Mouse (Mus musculus): ENCODE results near the gene Clptm1. TPM values are rescaled to one million over a fixed set of nuclear protein-coding genes. Genes with fewer than 3 reads are reported as not detected.

The Clptm1 gene
- 45.2 and 51.0 TPM in 2 replicates for polyA plus RNA-seq (2015; fragmentation: Nextera tagmentation; extraction: Ambion mirVana)

DNA sequence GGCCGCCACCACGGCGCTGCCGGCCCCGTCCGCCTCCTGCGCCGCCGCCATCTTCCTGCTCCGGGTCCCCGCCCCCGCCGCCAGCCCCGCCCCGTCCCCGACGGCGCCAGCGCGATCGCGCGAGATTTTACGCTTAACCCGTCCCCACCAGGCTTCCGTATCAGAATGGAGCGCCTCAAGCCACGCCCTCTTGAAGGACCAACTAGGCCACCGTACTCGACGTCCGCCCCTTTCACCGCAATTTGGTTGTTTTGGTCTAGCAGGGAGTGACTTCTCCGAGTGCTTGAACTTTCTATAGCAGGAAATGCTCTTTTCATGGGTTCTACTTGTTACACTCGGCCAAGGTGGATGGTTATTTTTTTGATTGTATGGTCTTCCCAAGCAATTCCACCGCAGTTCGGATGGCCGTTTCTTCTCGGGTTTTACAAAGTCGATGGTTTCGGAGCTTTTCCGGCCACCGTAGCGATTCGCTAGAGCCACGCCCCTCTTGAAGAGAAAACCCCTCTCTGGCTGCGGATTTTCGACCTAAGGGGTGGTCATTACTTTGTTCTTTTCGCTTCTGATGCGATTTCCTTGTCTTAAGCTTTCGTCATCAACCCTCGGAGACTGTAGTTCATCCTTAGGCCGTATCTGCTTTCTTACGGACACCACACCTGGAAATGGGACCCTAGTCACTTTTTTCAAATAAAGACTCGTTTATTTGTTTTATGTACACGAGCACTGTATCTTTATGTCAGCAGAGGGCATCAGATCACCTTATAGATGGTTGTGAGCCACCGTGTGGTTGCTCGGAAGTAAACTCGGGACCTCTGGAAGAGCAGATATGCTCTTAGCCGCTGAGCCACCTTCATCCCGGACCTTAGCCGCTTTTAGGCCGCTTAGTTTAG lies at the start of gene Clptm1:
Gene Clptm1 (minus strand): TSS at position 79 of the 887 bp plus-strand sequence.
- H3K4me1 ChIP-seq (replicated peaks): peaks cover 46% of the 10 kb centered on the region
- ATAC-seq (ENCODE audit: low read depth): peak; percentile 80
- no peaks in the 10 kb centered on the region for H3K9me3 ChIP-seq (replicated peaks)
- peak within 1 kb of the TSS; percentile 100 for H3K4me3 ChIP-seq (replicated peaks)
- H3K36me3 ChIP-seq: peaks cover 23% of the 10 kb centered on the region
- no peaks in the 10 kb centered on the region for H3K27me3 ChIP-seq
- peak within 1 kb of the TSS; percentile 97 for H3K9ac ChIP-seq
- under 1% methylated on average over 61 of the region's 63 CpGs for WGBS (ENCODE audit: insufficient replicate concordance)
- H3K4me2 ChIP-seq: peak within 1 kb of the TSS; percentile 93
- H3K27ac ChIP-seq: peak within 1 kb of the TSS; percentile 93
- DNase-seq: peak; percentile 94

DNA sequence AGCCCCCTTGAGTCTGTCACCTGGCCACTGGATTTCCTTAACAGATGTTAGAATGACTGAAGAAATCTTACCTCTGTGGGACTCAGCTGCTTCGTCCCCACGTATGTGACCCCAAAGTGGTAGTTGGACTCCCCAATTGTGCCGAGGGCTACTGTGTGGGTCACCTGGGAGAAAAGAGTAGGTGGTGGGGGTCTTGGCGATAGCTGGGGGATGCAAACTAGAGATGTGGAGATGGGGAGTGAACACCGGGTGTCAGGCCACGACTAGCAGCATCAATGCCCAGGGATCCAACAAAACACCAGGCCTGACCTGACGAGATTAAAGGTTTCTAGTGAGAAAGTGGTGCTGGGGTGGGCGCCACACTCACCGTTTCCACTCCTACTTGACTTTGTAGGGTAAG lies 48.8 kb upstream of the Clptm1 start:
- H3K36me3 ChIP-seq: peaks cover 56% of the 10 kb centered on the region
- 0 out of 2 replicates have a peak overlapping the region, but pooled peaks have one; percentile 15 for H3K9ac ChIP-seq
- ATAC-seq (ENCODE audit: low read depth): no peak
- WGBS (ENCODE audit: insufficient replicate concordance): 76% methylated on average over 9 of the region's 9 CpGs
- H3K4me1 ChIP-seq (replicated peaks): peaks cover 38% of the 10 kb centered on the region
- no peak for DNase-seq
- peak overlapping the region; percentile 99 for H3K4me3 ChIP-seq (replicated peaks)
- H3K4me2 ChIP-seq: peak overlapping the region; percentile 96
- H3K27me3 ChIP-seq: no peaks in the 10 kb centered on the region
- no peak overlapping the region for H3K27ac ChIP-seq
- H3K9me3 ChIP-seq (replicated peaks): no peaks in the 10 kb centered on the region

DNA sequence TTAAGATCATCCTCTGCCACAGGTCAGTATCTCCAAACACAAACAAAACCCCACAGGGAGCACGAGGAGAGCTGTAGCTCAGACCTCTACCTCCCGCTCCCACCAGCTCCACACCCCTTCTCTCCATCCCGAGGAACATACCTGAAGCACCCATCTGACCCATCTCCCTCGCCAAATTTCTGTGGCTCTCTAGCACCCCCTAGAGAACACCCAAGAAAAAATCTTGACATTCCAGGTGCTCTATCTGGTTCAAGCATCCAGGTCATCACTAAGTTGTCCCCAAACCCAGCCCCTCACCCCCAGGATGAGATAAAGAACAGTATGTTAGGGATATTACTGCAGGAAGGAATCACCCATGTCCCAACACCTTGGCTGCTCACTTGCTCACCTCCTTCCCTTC lies 48.4 kb upstream of the Clptm1 start:
- 46% methylated on average over 4 of the region's 4 CpGs for WGBS (ENCODE audit: insufficient replicate concordance)
- no peak for ATAC-seq (ENCODE audit: low read depth)
- Histone ChIP-seq H3K9ac (0 out of 2 replicates have a peak overlapping the region, but pooled peaks have one; percentile 15), H3K9me3 (replicated peaks) (no peaks in the 10 kb centered on the region), H3K27ac (no peak overlapping the region; the same call in 1 of the 2 replicates), H3K4me3 (replicated peaks) (peak overlapping the region; percentile 99; the same call in 1 of the 2 replicates), H3K36me3 (peaks cover 59% of the 10 kb centered on the region), H3K27me3 (no peaks in the 10 kb centered on the region), H3K4me1 (replicated peaks) (peaks cover 38% of the 10 kb centered on the region), H3K4me2 (peak overlapping the region; percentile 96)
- no peak for DNase-seq

DNA sequence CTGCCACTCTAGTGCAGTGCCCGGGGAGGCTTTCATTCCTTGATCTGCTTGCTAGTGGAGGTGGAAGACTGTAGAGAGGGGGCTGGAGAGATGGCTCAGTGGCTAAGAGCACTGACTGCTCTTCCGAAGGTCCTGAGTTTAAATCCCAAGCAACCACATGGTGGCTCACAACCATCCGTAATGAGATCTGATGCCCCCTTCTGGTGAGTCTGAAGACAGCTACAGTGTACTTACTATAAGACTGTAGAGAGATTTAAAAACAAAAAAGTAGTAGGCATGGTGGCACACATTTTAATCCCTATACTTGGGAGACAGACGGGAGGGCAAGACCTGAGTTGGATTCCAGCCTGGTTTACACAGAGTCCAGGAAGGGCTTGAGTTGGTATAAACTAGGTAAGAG lies 47.6 kb upstream of the Clptm1 start:
- Histone ChIP-seq H3K4me1 (replicated peaks) (peaks cover 38% of the 10 kb centered on the region), H3K27me3 (no peaks in the 10 kb centered on the region), H3K9me3 (replicated peaks) (no peaks in the 10 kb centered on the region), H3K9ac (no peak overlapping the region), H3K4me2 (no peak overlapping the region), H3K36me3 (peaks cover 67% of the 10 kb centered on the region), H3K4me3 (replicated peaks) (no peak overlapping the region), H3K27ac (no peak overlapping the region; the same call in 1 of the 2 replicates)
- 77% methylated on average over 4 of the region's 4 CpGs for WGBS (ENCODE audit: insufficient replicate concordance)
- no peak for ATAC-seq (ENCODE audit: low read depth)
- DNase-seq: no peak

DNA sequence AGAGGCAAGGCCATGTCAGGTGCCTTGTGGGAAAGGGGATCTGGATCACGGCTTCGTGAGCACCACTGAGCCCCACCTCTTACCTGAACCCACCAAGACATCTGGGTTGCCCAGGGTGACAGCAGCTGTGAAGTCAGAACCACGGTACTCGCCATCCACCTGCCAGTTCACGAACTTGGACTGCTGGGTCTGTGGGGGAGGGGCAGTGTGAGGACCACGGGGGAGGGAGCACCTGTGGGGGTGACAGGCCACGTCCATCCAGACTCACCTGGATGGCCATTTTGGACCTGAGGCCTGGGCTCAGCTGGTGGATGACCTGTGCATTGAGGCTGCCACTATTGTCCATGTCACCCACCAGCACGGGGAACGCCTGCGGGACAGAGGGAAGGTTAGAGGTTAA lies 45.8 kb upstream of the Clptm1 start:
- H3K27me3 ChIP-seq: no peaks in the 10 kb centered on the region
- H3K9ac ChIP-seq: no peak overlapping the region
- WGBS (ENCODE audit: insufficient replicate concordance): 85% methylated on average over 10 of the region's 10 CpGs
- no peak overlapping the region for H3K4me3 ChIP-seq (replicated peaks)
- ATAC-seq (ENCODE audit: low read depth) (no peak), DNase-seq (no peak)
- H3K4me2 ChIP-seq: no peak overlapping the region
- no peaks in the 10 kb centered on the region for H3K9me3 ChIP-seq (replicated peaks)
- no peak overlapping the region for H3K27ac ChIP-seq
- peaks cover 79% of the 10 kb centered on the region for H3K36me3 ChIP-seq
- H3K4me1 ChIP-seq (replicated peaks): peaks cover 26% of the 10 kb centered on the region

DNA sequence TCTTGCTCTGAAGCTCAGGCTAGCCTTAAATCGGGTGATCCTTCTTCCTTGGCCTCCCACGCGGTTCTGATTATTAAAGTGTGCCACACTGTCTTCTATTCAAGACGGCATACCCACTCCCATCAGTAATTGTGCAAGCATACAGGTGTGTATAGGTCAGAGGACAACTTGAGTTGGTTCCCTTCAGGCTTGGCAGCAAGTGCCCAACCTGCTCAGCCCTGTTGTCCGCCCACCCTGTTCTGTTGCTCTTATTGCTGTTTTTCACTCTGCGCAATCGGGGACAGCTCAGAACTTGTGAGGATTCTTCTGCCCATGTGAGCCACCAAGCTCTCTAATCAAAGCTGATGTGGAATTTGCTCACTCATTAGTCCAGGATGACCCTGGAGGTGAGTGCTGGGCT lies 40.4 kb upstream of the Clptm1 start:
- Histone ChIP-seq H3K27ac (no peak overlapping the region), H3K4me1 (replicated peaks) (peaks cover 31% of the 10 kb centered on the region), H3K36me3 (peaks cover 80% of the 10 kb centered on the region), H3K9ac (no peak overlapping the region), H3K27me3 (no peaks in the 10 kb centered on the region), H3K4me3 (replicated peaks) (no peak overlapping the region), H3K4me2 (no peak overlapping the region), H3K9me3 (replicated peaks) (no peaks in the 10 kb centered on the region)
- 84% methylated on average over 7 of the region's 7 CpGs for WGBS (ENCODE audit: insufficient replicate concordance)
- DNase-seq (no peak), ATAC-seq (ENCODE audit: low read depth) (no peak)

DNA sequence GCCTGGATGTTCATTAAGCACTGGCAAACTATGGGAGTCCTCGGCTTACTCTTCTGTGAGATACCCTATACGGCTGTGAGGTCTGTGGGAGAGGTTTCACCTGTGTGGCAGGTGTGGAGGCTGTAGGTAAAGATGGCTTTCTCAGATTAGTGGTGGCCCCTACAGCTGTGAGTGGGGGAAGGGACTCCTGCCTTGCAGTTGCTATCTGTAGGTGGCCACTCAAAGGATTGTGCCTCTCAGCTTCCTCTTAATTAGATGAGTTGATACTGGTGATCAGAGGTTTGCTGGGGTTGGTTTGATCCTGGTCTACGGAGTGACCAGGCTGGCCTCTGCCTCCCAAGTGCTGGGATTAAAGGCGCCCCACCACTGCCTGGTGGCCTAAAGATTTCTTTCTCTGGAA lies 39.6 kb upstream of the Clptm1 start:
- H3K36me3 ChIP-seq: peaks cover 74% of the 10 kb centered on the region

DNA sequence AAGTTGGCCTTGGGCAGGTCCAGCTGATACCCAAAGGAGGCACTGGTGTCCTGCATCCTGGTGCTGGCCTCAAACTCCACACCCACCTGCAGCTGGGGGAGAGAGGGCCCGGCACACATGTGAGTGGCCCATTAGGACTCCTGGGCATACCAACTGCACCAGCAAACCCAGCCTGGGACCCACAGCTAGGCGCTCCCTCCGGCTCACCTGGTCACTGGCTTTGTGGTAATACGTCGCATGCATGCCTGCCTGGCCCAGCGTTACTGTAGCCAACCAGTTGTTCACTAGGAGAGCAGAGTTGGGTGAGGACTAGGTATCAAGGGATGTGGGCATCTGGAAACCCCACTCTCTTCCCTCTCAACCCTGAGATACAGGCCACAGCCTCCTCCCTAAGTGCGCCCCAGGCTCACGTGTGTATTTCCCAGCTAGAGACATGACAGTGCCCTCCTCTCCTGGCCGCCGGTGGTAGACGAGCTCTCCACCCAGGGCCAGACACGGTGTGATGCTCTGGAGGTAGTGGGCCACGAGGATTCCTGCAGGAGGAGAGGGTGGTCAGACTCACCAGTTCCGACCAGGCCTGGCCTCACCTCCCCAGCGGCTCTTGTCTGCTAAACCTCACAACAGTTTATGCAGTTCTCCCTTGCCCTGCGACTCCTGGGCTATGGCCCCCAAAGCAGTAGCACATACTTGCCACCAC lies 38.2 kb upstream of the Clptm1 start:
- H3K4me1 ChIP-seq (replicated peaks): peaks cover 52% of the 10 kb centered on the region
- H3K36me3 ChIP-seq: peaks cover 61% of the 10 kb centered on the region
- no peaks in the 10 kb centered on the region for H3K9me3 ChIP-seq (replicated peaks)
- H3K27me3 ChIP-seq: no peaks in the 10 kb centered on the region
- 80% methylated on average over 16 of the region's 16 CpGs for WGBS (ENCODE audit: insufficient replicate concordance)
- ATAC-seq (ENCODE audit: low read depth): no peak
- no peak for DNase-seq
- peak overlapping the region; percentile 18; the same call in 1 of the 2 replicates for H3K27ac ChIP-seq
- H3K4me3 ChIP-seq (replicated peaks): no peak overlapping the region
- H3K9ac ChIP-seq: peak overlapping the region; percentile 22; the same call in 1 of the 2 replicates
- no peak overlapping the region for H3K4me2 ChIP-seq

More for the DNA sequence above, 39.6 kb upstream of the Clptm1 start:
- ATAC-seq (ENCODE audit: low read depth): no peak
- Histone ChIP-seq H3K27ac (no peak overlapping the region), H3K4me3 (replicated peaks) (no peak overlapping the region), H3K27me3 (no peaks in the 10 kb centered on the region), H3K9ac (no peak overlapping the region), H3K4me2 (no peak overlapping the region), H3K9me3 (replicated peaks) (no peaks in the 10 kb centered on the region), H3K4me1 (replicated peaks) (peaks cover 39% of the 10 kb centered on the region)
- 79% methylated on average over 4 of the region's 4 CpGs for WGBS (ENCODE audit: insufficient replicate concordance)
- no peak for DNase-seq

DNA sequence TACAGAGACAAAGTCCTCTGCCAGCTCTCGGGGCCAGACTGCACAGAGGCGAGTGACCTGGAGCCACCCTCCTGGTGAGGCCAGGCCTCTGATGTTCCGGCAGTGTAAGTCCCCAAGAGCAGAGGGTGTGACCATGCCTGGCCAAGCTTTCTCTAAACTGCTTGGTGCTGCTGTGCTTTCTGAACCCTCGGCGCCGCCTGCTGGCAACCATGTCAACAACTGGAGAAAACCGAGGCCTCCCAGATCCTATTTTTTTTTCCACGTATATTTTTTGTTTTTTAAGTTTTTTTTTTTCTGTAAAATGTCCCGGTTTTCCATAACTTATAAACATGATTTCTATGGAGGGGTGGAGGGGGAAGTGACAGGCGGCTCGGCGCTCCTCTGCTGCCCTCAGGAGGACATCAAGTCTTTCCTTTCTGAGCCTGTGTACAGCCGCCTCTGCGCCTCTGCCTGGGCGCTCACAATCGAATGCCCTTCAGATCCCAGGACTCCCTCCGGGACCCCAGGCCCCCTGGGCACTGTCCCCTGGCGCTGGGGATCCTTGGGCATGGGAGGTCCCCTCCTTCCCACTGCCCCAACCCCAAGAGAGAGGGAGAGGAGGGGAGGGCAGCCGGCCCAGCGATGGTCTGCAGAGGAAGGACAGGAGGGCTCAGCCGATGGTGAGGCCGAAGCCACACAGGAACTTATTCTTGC lies 36.4 kb upstream of the Clptm1 start:
- peak overlapping the region; percentile 28; the same call in 1 of the 2 replicates for H3K4me2 ChIP-seq

DNA sequence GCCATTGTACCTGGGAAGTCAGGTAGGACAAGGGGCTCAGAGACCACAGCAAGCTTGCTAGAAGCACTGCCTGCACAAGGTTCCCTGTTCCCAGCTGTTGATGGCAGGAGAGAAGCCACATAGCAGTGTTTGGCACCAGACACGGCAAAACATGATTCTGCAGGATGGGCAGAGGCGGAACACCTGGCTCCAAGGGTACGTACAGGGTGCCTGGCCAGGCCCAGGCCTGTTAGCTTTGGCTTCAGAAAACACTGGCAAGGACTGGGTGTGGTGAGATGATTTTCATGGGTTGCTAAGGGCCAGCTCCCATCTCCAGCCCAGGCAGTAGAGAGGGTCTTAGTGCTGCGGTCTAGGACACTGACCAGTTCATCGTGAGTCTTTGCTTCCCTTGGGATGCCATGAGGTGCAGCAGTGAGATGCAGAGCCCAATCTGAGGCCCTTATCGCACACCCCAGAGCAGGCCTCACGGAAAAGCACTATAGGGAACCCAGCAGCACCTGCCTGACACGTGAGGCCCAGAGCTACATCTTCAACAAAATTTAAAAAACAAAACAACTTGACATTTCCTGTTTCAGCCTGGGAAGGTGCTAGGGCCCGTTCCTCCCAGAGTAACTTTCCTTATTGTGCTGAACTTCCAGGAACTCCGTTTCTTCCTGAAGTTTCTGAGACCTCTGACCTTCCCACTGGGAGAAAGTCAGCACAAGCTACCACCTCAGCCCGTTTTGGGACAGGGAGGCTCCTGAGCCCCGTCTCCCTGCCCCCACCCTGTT lies 35.7 kb upstream of the Clptm1 start:
- peak overlapping the region; percentile 30; the same call in 1 of the 2 replicates for H3K9ac ChIP-seq
- H3K27me3 ChIP-seq: no peaks in the 10 kb centered on the region
- H3K4me1 ChIP-seq (replicated peaks): peaks cover 75% of the 10 kb centered on the region
- no peak overlapping the region for H3K4me3 ChIP-seq (replicated peaks)
- ATAC-seq (ENCODE audit: low read depth): 0 out of 2 replicates have a peak, but pooled peaks have one; percentile 6
- no peak for DNase-seq
- H3K9me3 ChIP-seq (replicated peaks): no peaks in the 10 kb centered on the region
- 47% methylated on average over 12 of the region's 12 CpGs for WGBS (ENCODE audit: insufficient replicate concordance)
- peak overlapping the region; percentile 82 for H3K27ac ChIP-seq
- H3K36me3 ChIP-seq: peaks cover 61% of the 10 kb centered on the region
- peak overlapping the region; percentile 17; the same call in 1 of the 2 replicates for H3K4me2 ChIP-seq

More for the DNA sequence above, 36.4 kb upstream of the Clptm1 start:
- DNase-seq (no peak), ATAC-seq (ENCODE audit: low read depth) (peak; percentile 75)
- Histone ChIP-seq H3K4me1 (replicated peaks) (peaks cover 68% of the 10 kb centered on the region), H3K9me3 (replicated peaks) (no peaks in the 10 kb centered on the region), H3K4me3 (replicated peaks) (no peak overlapping the region), H3K27ac (peak overlapping the region; percentile 82), H3K9ac (peak overlapping the region; percentile 30; the same call in 1 of the 2 replicates), H3K36me3 (peaks cover 57% of the 10 kb centered on the region), H3K27me3 (no peaks in the 10 kb centered on the region)
- WGBS (ENCODE audit: insufficient replicate concordance): 17% methylated on average over 22 of the region's 22 CpGs
